Mouse (Mus musculus) limb, embryonic 14.5 days (tissue): ENCODE data around the gene Srgap1. TPM values are rescaled to one million over a fixed set of nuclear protein-coding genes. Genes with fewer than 3 reads are reported as not detected.

Experiments
- ATAC-seq: fragments of 200-750 bp; cut with Nextera tagmentation; 2 replicates; pipeline ENCODE4 v1.8.0; 2017; ENCODE audit warnings: low read depth, moderate number of reproducible peaks, moderate TSS enrichment; ENCODE audit not compliant: low FRiP score
- DNase-seq: peaks from one replicate; pipeline ENCODE4 v3.0.0-alpha.2; 2015; ENCODE audit warnings: low spot score
- H3K27ac ChIP-seq: fragments of 300-500 bp; sonication (generic); replicated peaks from 2 replicates; pipeline ENCODE4 v1.5.1; 2014; ENCODE audit warnings: low read depth, mild to moderate bottlenecking, low read length, moderate library complexity, mixed read lengths
- H3K27me3 ChIP-seq: fragments of 300-500 bp; sonication (generic); 2 replicates; pipeline ENCODE4 v1.6.1; 2014; ENCODE audit warnings: low read length, mixed read lengths; ENCODE audit not compliant: control insufficient read depth, insufficient read depth
- H3K36me3 ChIP-seq: fragments of 300-500 bp; sonication (generic); 2 replicates; pipeline ENCODE4 v1.6.1; 2014; ENCODE audit warnings: mild to moderate bottlenecking, low read length, moderate library complexity, mixed read lengths; ENCODE audit not compliant: control insufficient read depth, insufficient read depth
- H3K4me1 ChIP-seq: fragments of 300-500 bp; sonication (generic); 2 replicates; pipeline ENCODE4 v1.6.1; 2014; ENCODE audit warnings: antibody characterized with exemption, low read length, mixed read lengths; ENCODE audit not compliant: control insufficient read depth, insufficient read depth
- H3K4me2 ChIP-seq: fragments of 300-500 bp; sonication (generic); replicated peaks from 2 replicates; pipeline ENCODE4 v1.6.1; 2014; ENCODE audit warnings: low read depth, mild to moderate bottlenecking, low read length, moderate library complexity; ENCODE audit not compliant: severe bottlenecking
- H3K4me3 ChIP-seq: fragments of 300-500 bp; sonication (generic); replicated peaks from 2 replicates; pipeline ENCODE4 v1.5.1; 2014; ENCODE audit warnings: low read length
- H3K9ac ChIP-seq: fragments of 300-500 bp; sonication (generic); 2 replicates; pipeline ENCODE4 v1.6.1; 2014; ENCODE audit warnings: mild to moderate bottlenecking, low read depth, low read length, moderate library complexity; ENCODE audit not compliant: severe bottlenecking
- H3K9me3 ChIP-seq: fragments of 300-500 bp; sonication (generic); 2 replicates; pipeline ENCODE4 v1.6.1; 2016; ENCODE audit warnings: low read length; ENCODE audit not compliant: control insufficient read depth
- POLR2A ChIP-seq: fragments of 200-500 bp; IDR thresholded peaks from 2 replicates; pipeline ENCODE4 v1.8.0; 2012; ENCODE audit warnings: inconsistent platforms, mild to moderate bottlenecking, moderate library complexity, borderline replicate concordance; ENCODE audit not compliant: insufficient read depth, insufficient read length; ENCODE audit errors: extremely low read depth
- WGBS: fragments of 180-500 bp; shearing (Covaris S2); extraction: QIAGEN DNeasy Blood & Tissue Kit; methylation state at CpG from one replicate; pipeline ENCODE4 v1.1.7; 2014; 5-methylcytosine and 5-hydroxymethylcytosine counted together
- polyA plus RNA-seq, 2 experiments: library from polyadenylated mRNA; depleted of rRNA in 1 of 2; stranded (reverse) in 1 of 2; unstranded in 1 of 2; fragments of >200 nt; fragmentation: Nextera tagmentation in 1 of 2; extraction: Ambion mirVana in 1 of 2; gene quantifications; 2 replicates each; pipeline versions ENCODE4 v1.2.1 to v1.2.3; 2012 to 2014

Srgap1 gene
- polyA plus RNA-seq, 2 experiments = 9.6 to 18.2 TPM

DNA sequence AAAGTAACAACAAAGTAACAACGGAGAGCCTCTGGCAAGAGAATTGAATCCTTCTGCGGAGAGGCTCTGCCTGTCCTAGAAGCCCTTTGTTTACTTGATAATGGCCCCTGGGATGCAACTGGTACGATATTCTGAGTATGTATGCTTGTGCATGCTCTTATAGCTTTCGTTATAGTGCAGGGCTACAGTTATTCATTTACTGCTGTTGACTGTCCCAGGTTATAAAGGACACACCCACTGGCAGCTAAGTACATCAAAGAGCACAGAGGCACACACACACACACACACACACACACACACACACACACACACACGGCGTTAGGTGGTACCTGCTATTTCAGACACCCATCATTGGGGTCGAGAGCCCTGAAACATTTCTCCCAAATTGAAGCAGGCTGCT is 48.3 kb downstream of the Srgap1 start:
- no peak overlapping the region for H3K27ac ChIP-seq
- ATAC-seq = no peak
- H3K4me2 ChIP-seq = no peak overlapping the region
- TF ChIP-seq POLR2A = no peak
- H3K36me3 ChIP-seq = no peaks in the 10 kb centered on the region
- DNase-seq = no peak
- no peak overlapping the region for H3K4me3 ChIP-seq
- H3K9ac ChIP-seq = no peak overlapping the region
- no peaks in the 10 kb centered on the region for H3K9me3 ChIP-seq
- no peaks in the 10 kb centered on the region for H3K27me3 ChIP-seq
- H3K4me1 ChIP-seq = peaks cover 6% of the 10 kb centered on the region; the same call in 1 of the 2 replicates
- WGBS = 62% methylated on average over 7 of the region's 7 CpGs

GRCm38 (mm10) chr10:121996500-121996899 is 50.6 kb downstream of the Srgap1 start:
- H3K27ac ChIP-seq = no peak overlapping the region
- H3K4me1 ChIP-seq = peaks cover 6% of the 10 kb centered on the region; the same call in 1 of the 2 replicates
- TF ChIP-seq POLR2A = no peak
- WGBS = 81% methylated on average over 4 of the region's 4 CpGs
- no peaks in the 10 kb centered on the region for H3K27me3 ChIP-seq
- H3K4me2 ChIP-seq = no peak overlapping the region
- no peaks in the 10 kb centered on the region for H3K36me3 ChIP-seq
- no peak for DNase-seq
- no peak overlapping the region for H3K4me3 ChIP-seq
- no peaks in the 10 kb centered on the region for H3K9me3 ChIP-seq
- no peak for ATAC-seq
- no peak overlapping the region for H3K9ac ChIP-seq

DNA sequence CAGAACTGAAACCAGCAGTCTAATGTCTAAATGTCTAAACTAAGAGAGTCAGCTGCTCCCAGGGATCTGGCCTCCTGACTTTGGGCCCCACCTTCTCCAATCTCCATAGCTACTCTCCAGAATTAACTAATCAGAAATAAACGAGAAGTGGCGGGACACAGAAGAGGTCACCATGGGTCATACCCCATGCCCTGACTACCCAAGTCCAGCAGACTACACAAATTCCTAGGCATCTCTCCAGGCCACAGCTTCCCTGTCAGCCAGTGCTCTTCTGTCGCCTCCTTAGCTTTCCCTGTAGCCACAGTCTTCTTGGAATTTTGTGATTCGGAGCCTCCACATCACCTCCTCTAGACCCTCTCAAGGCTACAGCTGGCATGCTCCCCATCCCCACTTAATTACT is 51.7 kb downstream of the Srgap1 start:
- WGBS = 60% methylated on average over 4 of the region's 4 CpGs

DNA sequence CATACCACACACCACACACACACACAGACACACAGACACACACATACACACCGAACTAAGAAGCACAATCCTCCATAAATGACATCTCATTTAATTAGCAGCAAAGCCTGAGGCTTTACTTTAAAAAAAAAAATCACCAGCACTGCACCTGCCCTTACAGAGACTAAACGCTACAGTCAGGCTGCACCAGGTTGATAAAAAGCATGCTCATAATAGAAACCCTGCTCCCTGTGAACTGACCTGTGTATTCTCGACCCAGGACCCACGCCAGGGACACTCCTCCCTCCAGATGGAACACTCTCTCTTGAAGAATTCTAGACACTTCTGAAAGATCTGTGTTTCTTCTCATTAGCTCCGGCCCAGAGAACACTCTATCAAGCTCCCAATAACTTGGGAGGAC is 52.5 kb downstream of the Srgap1 start:
- ATAC-seq = no peak
- WGBS = 61% methylated on average over 5 of the region's 5 CpGs
- Histone ChIP-seq H3K36me3 (no peaks in the 10 kb centered on the region), H3K9ac (no peak overlapping the region), H3K4me2 (no peak overlapping the region), H3K9me3 (no peaks in the 10 kb centered on the region), H3K4me3 (no peak overlapping the region), H3K27me3 (no peaks in the 10 kb centered on the region), H3K27ac (no peak overlapping the region), H3K4me1 (no peaks in the 10 kb centered on the region; the same call in 1 of the 2 replicates)
- no peak for TF ChIP-seq POLR2A
- no peak for DNase-seq

More for the DNA sequence above, 51.7 kb downstream of the Srgap1 start:
- Histone ChIP-seq H3K9me3 (no peaks in the 10 kb centered on the region), H3K36me3 (no peaks in the 10 kb centered on the region), H3K9ac (no peak overlapping the region), H3K27me3 (no peaks in the 10 kb centered on the region), H3K27ac (no peak overlapping the region), H3K4me1 (peaks cover 6% of the 10 kb centered on the region; the same call in 1 of the 2 replicates), H3K4me3 (no peak overlapping the region), H3K4me2 (no peak overlapping the region)
- ATAC-seq (no peak), DNase-seq (no peak)
- TF ChIP-seq POLR2A = no peak

GRCm38 (mm10) chr10:121992609-121993008 is 54.5 kb downstream of the Srgap1 start:
- DNase-seq = no peak
- TF ChIP-seq POLR2A = no peak
- H3K27me3 ChIP-seq = no peaks in the 10 kb centered on the region
- no peaks in the 10 kb centered on the region for H3K36me3 ChIP-seq
- no peak overlapping the region for H3K4me3 ChIP-seq
- no peaks in the 10 kb centered on the region for H3K9me3 ChIP-seq
- no peak overlapping the region for H3K4me2 ChIP-seq
- no peak overlapping the region for H3K27ac ChIP-seq
- 66% methylated on average over 8 of the region's 8 CpGs for WGBS
- no peak for ATAC-seq
- H3K9ac ChIP-seq = no peak overlapping the region
- H3K4me1 ChIP-seq = no peaks in the 10 kb centered on the region

DNA sequence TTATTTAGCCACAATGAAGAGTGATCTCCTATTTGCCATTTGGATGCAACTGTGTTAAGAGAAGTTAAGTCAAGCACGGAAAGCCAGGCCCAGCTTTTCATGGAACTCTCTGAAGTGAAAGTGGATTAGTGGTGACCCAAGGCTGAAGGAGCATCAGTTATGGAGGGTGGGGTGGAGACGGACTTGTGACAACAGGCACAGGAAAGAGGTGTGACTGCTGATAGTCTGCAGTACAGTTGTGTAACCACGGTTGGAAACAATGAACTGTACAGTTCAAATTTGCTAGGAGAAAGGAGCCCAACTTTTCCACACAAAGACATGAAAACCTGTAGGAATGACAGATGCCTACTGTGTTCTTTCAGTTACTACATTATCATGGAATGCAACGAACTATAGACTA is 60.1 kb downstream of the Srgap1 start:
- Histone ChIP-seq H3K9me3 (no peaks in the 10 kb centered on the region), H3K9ac (no peak overlapping the region), H3K27me3 (no peaks in the 10 kb centered on the region), H3K4me1 (peaks cover 4% of the 10 kb centered on the region; the same call in 1 of the 2 replicates), H3K36me3 (no peaks in the 10 kb centered on the region), H3K4me3 (no peak overlapping the region), H3K27ac (no peak overlapping the region), H3K4me2 (no peak overlapping the region)
- TF ChIP-seq POLR2A = no peak
- WGBS = 81% methylated on average over 4 of the region's 4 CpGs
- ATAC-seq (no peak), DNase-seq (no peak)
